Mouse (Mus musculus) layer of hippocampus, postnatal 14 days (tissue): ENCODE measurements around the gene Dnah2. TPM values are rescaled to one million over a fixed set of nuclear protein-coding genes. Genes with fewer than 3 reads are reported as not detected.
"Not testable (repeated sequence)": the region's sequence is repeated elsewhere in the genome, so short reads cannot be mapped to it uniquely, and the experiment has no call there.

Experiments
- DNase-seq, 2 experiments: peaks; one replicate each; pipeline ENCODE4 v3.0.0; 2021 to 2022; ENCODE audit warnings: low spot score in 2 of 2, mixed read lengths in 1 of 2
- total RNA-seq, 2 experiments: library from RNA; stranded (reverse); gene quantifications; 2 replicates each; pipeline ENCODE4 v1.2.3; 2021

Dnah2 gene
- total RNA-seq, 2 experiments from 2014 or later, result 5.8 to 6.3 TPM

- not testable (repeated sequence) for DNase-seq
Observed at GRCm38 (mm10) chr11:69530281-69530680, 18.6 kb downstream of the Dnah2 start.

DNA sequence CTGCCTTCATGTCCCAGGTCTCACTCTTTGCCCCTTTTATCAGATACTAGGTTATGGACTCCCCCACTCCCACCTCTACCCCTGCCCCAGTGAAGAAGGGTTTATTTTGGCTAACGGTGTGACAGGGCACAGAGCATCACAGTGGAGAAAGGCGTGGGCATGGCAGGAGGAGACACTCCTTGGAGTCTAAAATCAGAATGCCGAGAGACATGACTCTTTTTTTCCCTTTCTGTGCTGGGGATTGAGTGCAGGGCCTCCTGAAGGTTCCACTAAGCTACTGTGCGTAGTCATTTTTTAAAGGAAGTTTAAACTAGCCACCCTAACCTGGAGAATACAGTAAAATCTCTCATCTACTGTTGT lies 20.9 kb downstream of the Dnah2 start:
- DNase-seq, result no peak

- DNase-seq, result peak in 1 of 2 experiments; percentile 44
Observed at GRCm38 (mm10) chr11:69527098-69528030, 21.5 kb downstream of the Dnah2 start.

- DNase-seq, result no peak
Observed at GRCm38 (mm10) chr11:69526631-69527030, 22.3 kb downstream of the Dnah2 start.

GRCm38 (mm10) chr11:69525661-69526060 lies 23.2 kb downstream of the Dnah2 start:
- DNase-seq, result no peak

GRCm38 (mm10) chr11:69523651-69524050 lies 25.3 kb downstream of the Dnah2 start:
- no peak for DNase-seq

DNA sequence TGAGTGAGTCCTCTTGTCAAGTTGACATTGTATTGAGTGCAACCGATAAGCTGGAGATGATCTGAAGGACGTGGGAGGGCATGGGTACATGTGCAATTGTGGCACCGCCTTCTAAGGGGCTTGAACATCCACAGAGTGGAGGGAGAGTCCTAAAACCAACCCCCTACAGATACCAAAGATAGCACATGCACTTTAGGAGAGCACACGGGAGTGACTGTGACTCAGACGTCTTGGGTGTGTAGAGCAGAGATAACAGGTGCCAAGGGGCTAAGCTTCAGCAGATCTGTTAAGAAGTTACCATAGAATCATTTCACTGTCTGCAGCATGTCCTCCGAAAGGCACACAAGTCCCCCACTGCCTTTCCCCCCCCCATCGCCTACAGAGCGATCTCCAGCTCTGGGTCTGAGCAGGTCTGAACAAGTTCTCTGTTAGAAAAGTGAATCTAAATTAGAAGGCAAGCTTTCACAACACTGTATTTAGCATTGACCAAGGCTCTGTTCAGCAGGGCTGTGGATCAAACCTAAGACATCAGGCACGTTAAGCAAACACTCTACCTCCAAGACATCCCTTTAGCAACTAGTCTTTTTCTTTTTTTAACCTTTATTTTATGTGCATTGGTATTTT lies 27.3 kb downstream of the Dnah2 start:
- no peak for DNase-seq

GRCm38 (mm10) chr11:69519976-69520375 lies 28.9 kb downstream of the Dnah2 start:
- no peak for DNase-seq

DNA sequence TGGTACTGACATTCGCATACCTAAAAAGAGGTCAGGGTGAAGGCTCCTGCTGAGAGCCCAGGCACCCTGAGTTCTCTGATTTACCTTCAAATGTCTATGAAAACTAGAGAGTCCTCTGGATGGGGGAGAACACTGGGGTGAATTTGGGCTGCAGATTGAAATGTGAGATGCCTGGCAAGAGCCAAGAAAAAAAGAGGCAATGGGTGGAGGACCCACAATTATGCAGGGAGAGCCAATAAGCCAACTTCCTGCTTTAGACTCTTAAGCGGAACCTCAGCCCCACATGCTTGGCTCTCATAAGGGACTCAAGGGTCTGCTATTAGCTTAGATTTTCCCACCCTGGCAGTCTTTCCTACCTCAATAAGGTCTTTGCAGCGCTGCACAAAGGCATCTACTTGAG lies 32.2 kb downstream of the Dnah2 start:
- no peak for DNase-seq

DNA sequence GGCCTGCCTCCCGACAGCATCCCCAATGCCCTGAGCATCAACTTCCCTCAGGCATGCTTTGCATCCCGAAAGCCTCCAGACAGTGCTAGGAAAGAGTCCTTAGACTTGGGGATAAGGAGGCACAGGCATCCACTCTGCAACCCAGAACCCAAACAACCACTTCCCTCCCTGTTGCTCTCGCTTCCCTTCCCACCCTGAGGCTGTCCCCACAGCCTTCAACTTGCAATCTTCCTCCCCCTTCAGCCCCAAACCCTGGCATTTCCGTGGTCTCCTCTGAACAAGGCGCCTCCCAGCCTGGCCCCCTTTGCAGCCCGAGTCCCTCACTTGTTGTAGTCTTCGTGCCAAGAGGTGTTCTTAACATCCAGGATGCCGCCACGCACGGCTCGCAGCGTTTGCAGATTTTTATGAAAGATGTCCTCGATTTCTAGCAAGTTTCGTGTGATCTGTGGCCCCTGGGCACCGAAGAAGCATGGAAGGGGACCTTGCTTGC lies 32.7 kb downstream of the Dnah2 start:
- no peak for DNase-seq

DNA sequence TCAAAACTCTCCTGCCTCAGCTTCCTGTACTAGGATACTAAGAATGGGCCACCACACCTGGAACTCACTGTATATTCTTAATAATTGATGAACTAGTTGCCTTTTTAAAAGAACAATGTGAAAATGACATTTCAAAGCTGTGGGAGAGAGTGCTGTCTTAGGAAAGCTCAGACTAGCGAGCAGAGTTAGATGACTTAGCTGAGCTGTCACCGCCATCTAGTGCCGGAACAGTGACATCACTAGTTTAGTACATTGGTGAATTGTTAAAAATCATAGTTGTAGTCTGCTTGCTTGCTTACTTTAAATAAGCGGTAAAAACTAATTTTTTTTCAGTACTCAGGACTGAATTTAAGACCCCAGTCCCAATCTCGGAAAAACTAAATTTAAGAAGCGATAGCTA lies 35.1 kb downstream of the Dnah2 start:
- DNase-seq, result peak; percentile 52 to 76

- DNase-seq, result no peak
Observed at GRCm38 (mm10) chr11:69510796-69511496, 38.0 kb downstream of the Dnah2 start.

DNA sequence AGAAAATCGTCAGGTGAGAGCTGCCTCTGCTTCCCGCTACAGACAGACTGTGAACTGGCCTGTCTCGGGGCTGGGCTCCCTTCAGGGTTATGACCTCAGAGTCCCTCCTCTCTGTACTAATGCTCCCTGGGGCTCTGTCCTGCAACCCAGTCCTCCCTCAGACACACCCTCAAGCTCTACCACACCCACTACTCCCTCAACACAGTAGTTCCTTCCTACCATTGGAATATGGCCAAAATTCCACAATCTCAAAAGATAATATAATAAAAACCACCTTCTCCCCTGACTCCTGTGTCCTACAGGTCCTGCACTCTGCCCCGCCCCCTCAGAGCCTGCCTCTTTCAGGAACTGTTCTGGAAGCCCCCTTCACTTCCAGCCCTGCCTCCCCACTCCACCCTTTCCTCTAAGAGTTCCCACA lies 45.0 kb downstream of the Dnah2 start:
- no peak for DNase-seq

GRCm38 (mm10) chr11:69501555-69501954 lies 47.4 kb downstream of the Dnah2 start:
- DNase-seq, result no peak

DNA sequence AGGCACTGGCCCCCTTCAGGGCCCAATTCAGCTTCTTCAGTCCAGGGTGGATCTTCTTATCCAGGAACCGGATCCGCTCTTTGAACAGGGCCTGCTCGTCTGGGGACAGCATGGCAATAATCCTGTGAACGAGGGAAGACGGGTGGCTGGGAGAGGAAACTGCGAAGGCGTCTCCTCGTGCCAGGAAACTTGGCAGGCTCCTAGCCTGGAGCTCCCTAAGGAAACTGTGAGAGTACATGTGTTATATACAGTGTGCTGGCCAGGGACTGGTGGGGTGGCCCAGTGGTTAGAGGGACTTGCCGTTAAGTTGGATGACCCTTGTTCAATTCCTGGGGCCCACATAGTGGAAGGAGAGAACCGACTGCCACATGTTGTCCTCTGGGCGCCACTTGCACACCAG lies 49.8 kb downstream of the Dnah2 start:
- DNase-seq, result peak in 1 of 2 experiments; percentile 12

DNA sequence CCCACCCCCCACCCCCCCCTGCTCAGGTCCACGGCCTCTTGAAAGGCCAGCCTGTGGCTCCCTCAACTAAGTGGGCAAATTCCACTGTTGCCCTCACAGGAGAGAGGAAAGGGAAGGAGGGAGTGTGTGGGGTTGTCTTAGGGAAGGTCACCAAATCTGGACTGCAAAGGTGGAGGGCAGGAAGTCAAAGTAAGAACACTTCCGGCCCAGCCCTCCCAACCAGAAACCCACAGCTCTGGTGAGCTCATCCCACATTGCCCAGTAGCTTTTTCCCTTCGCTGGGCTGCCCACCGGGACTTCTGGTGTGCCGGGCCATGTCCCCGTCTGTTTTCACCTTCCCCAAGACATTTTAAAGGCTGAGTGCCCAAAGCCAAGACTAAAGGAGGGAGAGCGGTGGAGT lies 57.2 kb downstream of the Dnah2 start:
- DNase-seq, result no peak

DNA sequence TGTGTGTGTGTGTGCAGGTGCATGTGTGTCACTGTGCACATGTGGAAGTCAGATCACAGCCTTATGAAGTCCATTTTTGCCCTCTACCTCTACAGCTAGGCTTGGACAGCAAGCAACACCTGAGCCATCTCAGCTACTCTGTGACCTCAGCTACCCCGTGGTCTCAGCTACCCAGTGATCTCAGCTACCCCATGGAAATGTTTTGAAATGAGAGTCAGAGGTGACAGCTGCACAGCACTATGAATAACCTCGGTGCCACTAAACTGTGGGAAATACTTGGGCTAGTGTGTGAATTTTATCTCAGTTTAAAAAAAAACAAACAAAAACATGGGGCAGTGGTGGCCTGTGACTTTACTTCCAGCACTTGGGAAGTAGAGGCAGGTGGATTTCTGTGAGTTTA lies 58.0 kb downstream of the Dnah2 start:
- no peak for DNase-seq

- DNase-seq, result peak in 1 of 2 experiments; percentile 7
Observed at GRCm38 (mm10) chr11:69487474-69487873, 61.4 kb downstream of the Dnah2 start.

DNA sequence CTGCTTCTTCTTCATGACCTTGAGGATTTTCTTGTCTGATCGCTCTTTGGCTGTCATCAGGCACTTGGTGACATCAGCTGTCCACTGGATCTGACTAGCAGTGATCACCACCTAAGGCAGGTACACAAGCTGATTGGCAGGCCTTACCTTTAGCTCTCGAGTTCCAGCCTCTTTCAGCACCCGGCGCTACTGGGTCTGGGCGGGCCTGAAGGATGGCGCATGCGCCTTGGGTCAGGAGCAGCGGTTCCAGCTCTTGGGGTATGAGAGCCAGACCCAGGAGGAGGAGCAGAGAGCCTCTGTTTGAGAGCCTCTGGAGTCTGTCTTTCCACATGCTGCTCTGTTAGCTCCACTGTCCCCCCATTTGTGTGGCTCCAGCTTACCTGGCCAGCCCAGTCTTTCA lies 71.3 kb downstream of the Dnah2 start:
- no peak for DNase-seq

DNA sequence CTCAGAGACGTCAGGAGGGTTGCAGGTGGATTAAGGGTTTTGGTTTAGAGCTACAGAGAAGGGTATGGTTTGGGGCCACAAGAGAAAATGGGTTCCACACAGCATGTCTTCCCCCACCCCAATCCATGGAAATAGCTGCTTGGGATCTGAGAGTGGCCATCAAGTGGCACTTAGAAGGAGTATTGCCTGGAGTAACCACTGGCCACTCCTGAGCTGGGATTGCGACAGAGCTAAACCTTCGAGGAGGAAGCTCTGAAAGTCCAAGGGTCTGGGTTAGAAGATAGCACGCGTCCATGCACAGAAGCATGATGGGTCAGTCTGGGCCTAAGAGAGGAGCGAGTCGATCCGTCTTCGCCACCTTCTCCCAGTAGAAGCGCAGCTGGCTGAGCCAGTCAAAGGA lies 72.1 kb downstream of the Dnah2 start:
- no peak for DNase-seq

- DNase-seq, result no peak
Observed at GRCm38 (mm10) chr11:69474737-69475136, 74.2 kb downstream of the Dnah2 start.

DNA sequence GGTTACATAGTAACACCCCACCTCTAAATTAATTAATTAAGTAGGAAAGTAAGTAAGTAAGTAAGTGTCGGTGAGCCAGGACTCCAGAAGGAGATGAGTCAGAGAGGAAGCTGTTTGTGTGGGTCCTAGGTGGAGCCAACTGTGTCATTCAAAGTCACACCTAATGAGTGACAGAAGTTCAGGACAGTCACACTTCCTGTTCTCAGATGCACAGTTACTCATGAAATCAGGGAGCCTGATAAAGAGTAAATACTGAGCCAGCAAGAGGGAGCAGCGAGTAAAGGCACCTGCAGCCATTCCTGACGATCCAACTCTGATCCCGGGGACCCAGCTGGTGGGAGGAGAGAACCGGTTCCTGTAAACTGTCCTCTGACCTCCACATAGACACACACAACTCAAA lies 76.2 kb downstream of the Dnah2 start:
- no peak for DNase-seq
